Mouse (Mus musculus) retina, postnatal 7 days (tissue): ENCODE measurements around the gene Ptpn1.

Experiments used
- DNase-seq: peaks from one replicate; pipeline ENCODE4 v3.0.0-alpha.2; 2012; ENCODE audit warnings: low read depth, low spot score

Ptpn1 gene

DNA sequence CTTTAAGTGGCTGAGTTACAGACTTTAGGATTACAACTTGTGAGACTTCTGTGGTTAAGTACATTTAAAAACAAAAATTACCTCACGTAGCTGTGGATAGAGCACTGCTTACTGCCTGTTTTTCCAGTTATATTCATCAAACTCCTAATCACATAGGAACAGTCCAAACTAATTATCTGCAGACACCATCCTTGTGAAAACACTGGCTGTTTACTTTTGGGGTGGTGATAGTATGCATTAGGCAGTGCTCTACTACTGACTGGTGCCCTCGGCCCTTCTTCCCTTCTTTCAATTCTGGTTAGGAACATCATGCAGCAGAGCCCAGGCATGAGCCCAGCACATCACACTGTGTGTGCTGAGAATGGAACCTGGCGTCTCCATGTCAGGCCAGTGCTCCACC lies 15.4 kb downstream of the Ptpn1 start:
- no peak for DNase-seq

DNA sequence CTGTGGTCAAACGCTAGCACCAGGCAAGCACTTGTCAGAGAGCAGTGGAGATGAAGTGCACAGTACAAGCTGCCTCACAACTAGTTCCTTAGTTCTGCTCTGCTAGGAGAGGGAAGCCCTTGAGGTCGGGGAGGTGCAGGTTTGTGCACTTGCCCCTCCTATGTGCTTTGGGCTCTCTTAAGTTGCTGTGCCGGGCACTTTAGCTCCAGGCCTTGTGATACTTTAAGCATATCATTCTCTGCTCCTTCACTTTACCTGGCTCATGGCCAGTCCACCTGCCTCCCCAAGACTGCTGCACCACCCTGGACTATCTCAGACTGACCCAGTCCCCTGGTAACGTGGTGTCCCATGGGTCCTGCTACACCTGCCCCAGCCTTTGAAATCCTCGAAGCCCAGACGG lies 16.2 kb downstream of the Ptpn1 start:
- DNase-seq = no peak

GRCm38 (mm10) chr2:167948557-167948956 lies 16.7 kb downstream of the Ptpn1 start:
- DNase-seq = no peak

- no peak for DNase-seq
Measured at GRCm38 (mm10) chr2:167949250-167949649, 17.4 kb downstream of the Ptpn1 start.

DNA sequence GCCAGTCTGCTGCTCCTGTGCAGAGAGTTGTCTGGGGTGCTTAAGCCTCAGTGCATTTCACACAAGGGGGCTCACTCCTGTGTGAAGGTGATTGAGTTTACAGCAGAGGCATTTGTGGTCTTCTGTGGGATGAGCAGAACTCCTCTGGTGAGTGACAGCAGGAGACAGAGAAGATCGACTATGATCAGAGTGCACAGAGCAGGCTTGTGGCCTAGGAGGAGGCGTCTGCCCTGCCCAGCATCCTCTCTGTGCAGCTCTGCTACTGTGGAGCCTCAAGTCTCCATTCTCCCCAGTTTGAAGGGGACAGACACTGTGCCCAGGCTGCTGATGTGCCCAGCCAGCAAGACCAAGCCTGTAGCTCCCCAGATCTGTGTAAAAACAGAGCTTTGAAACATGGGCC lies 18.0 kb downstream of the Ptpn1 start:
- DNase-seq = no peak

- DNase-seq = no peak
Measured at GRCm38 (mm10) chr2:167950681-167951080, 18.8 kb downstream of the Ptpn1 start.

GRCm38 (mm10) chr2:167951301-167952211 lies 19.7 kb downstream of the Ptpn1 start:
- no peak for DNase-seq

DNA sequence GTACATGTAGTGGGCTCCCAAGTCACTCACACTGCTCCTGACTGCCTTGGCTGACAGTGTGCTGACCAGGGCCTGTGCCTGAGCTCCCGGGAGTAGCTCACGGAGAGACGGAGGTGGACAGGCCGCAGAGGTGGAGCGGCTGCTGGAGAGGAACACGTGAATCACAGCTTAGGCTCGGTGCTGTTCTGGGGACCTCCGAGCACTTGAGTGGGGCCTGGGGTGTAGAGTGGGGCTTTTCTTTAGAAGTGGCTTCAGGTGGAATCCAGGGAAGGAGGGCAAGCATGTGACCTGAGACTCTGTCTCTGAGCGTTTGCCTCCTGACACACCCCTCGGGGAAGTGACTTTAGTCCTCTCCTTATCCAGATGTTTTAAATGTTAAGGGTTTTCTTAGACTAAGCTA lies 22.0 kb downstream of the Ptpn1 start:
- DNase-seq = no peak

- no peak for DNase-seq
Measured at GRCm38 (mm10) chr2:167954928-167955327, 23.1 kb downstream of the Ptpn1 start.

GRCm38 (mm10) chr2:167957539-167957938 lies 25.7 kb downstream of the Ptpn1 start:
- DNase-seq = no peak

GRCm38 (mm10) chr2:167958082-167958788 lies 26.4 kb downstream of the Ptpn1 start:
- DNase-seq = no peak

DNA sequence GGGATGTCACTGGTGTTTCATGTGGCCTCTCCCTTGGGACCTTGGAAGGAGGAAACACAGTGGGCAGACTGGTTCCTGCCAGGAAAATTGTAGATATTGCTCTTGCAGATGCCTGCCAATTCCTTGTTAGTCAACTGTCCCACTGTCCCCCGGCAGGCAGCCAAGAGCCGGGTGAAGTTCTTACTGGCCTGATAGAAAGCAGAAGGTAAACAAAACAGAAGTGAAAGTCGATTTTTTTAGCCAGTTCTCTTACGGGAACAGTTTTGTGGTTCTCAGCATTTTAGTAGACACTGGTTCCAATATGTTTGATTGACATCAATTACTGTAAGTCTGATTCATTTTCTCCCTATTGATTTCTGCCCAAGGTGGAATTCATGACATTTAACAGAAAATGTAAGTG lies 27.0 kb downstream of the Ptpn1 start:
- DNase-seq = no peak

DNA sequence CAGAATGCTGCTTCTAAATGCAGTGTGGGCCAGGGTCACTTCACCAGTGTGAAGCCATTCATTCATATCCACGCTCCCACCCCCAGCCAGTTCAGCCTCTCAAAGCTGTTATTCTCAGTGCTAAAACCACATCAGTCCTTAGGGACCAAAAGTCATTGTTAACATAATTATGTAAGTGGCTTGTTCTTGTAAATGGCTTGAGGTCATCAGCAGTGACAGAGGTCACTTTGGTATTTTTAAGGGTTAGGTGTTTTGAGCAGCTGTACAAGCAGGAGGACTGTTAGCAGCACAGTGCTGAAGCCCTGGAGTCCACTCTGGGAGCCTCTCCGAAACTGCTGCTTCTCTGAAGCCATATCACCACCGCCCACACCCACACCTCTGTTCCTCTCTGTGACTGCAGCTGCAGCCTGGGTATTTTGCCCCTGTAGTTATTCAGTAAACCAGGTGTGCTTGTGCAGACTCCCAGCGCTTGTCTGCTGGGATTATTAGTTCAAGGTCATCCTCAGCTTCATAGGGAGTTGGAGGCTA lies 27.6 kb downstream of the Ptpn1 start:
- DNase-seq = no peak

- no peak for DNase-seq
Measured at GRCm38 (mm10) chr2:167959996-167960395, 28.1 kb downstream of the Ptpn1 start.

GRCm38 (mm10) chr2:167960584-167960983 lies 28.7 kb downstream of the Ptpn1 start:
- DNase-seq = no peak

GRCm38 (mm10) chr2:167962347-167962746 lies 30.5 kb downstream of the Ptpn1 start:
- no peak for DNase-seq

DNA sequence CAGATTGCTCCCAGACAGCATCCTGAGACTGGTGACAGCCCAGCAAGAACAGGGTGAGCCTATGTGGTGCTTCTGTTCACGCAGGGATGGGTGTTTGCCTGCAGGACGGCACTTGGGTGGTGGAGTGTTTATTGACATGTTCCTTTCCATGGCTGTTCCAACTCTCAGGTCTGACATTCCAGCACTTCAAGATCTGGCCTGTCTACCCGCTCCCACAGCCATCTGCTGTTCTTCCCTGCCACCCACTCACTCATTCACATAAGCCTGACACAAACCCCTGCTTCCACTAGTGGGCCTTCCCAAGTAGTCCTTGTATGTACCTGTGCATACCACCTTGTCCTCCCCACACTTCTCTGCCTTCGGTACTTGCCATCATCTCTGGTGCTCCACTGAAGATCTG lies 31.3 kb downstream of the Ptpn1 start:
- DNase-seq = no peak

GRCm38 (mm10) chr2:167963778-167964300 lies 32.0 kb downstream of the Ptpn1 start:
- no peak for DNase-seq

- no peak for DNase-seq
Measured at GRCm38 (mm10) chr2:167964320-167964719, 32.5 kb downstream of the Ptpn1 start.

- no peak for DNase-seq
Measured at GRCm38 (mm10) chr2:167965911-167966310, 34.1 kb downstream of the Ptpn1 start.

- DNase-seq = no peak
Measured at GRCm38 (mm10) chr2:167968504-167968903, 36.6 kb downstream of the Ptpn1 start.

- DNase-seq = no peak
Measured at GRCm38 (mm10) chr2:167969851-167970541, 38.1 kb downstream of the Ptpn1 start.
